Mouse (Mus musculus) activated CD4-positive, CD25-positive, alpha-beta regulatory T cell, adult 4 months (primary cell): Measurements from ENCODE around the gene Tex264. TPM values are rescaled to one million over a fixed set of nuclear protein-coding genes. Genes with fewer than 3 reads are reported as not detected.

Experiments used
- ATAC-seq: one replicate; pipeline ENCODE4 v1.8.0; 2017
- polyA plus RNA-seq, 2 experiments: library from polyadenylated mRNA; unstranded; fragments of 100-300 nt; shearing (Covaris generic); gene quantifications; one replicate each; pipeline ENCODE4 v1.2.1; 2017

Tex264 gene
- polyA plus RNA-seq = 10 to 100 TPM; 32.2 to 35.0 TPM

DNA sequence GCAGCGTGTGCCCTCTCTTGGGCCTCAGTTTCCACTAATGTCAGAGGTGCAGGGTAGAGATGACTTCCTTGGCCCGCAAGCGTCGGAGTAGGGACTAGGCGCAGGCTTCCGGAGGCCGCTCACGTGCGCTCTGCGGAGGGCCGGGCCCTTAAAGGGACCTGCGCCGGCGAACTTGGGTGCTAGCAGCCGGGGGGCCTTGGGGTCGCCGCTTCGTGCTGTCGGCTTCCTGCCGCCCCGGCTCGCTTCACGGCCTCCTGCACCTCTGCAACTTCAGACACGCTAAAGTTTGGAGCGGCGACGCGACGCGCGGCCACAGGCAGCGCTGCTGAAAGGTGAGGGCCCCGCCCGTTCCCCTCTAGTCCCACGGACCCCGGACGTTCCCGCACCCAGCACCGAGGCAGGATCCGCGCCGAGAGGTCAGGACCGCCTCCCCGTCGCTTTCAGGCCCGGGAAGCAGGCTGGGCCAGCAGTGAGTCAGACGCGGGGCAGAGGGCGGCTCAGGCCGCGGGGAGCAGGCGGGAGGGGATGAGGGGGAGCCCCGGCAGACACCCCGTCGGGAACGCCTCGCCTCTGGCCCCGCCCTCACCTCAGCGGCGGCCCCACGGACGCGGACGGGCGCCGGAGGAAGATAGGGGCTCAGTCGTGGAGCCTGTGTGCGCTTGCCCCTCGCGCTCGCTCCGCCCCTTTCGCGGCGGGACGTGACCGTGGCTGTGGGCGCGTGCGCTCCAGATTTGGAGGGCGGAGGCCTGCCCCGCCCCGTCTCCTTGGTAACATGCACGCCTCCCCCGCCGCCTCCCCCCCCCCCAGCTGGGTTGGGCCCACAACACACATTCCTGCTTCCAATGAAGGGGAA lies at the start of gene Tex264:
TSS of gene Tex264 (minus strand) at position 679 of the 853 bp plus-strand sequence.
- ATAC-seq = peak; percentile 70

DNA sequence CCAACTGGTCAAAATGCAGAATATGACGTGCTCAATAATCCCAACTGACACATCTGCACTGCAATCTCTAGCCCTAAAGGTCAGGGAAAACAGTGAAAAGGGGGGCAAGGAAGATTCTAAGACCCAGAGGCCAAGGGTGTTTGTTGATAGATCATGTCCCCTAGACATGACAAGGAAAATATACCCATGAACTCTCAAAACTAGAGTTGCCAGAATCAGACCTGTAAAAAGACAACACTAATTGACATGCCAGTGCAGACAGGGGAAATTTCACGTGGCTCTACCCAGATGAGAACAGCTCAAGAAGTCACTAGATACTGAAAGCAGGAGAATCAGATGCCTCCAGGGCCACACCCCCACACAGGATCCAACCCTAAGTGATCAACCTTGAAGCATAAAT lies 48.0 kb upstream of the Tex264 start:
- ATAC-seq = no peak

DNA sequence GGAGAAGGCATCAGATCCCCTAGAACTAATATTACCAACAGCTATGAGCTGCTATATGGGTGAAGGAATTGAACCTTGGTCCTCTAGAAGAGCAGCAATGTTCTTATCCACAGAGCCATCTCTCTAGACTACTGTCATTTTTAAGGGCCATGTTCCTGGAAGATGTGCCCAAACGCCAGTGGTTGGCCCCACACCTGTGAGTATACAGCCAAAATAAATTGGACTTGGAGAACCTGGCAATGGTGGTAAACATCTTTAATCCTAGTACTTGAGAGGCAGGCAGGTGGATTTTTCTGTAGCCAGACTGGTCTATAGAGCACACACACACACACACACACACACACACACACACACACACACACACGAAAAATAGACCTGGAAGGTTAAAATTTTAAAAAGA lies 43.7 kb upstream of the Tex264 start:
- ATAC-seq = no peak

DNA sequence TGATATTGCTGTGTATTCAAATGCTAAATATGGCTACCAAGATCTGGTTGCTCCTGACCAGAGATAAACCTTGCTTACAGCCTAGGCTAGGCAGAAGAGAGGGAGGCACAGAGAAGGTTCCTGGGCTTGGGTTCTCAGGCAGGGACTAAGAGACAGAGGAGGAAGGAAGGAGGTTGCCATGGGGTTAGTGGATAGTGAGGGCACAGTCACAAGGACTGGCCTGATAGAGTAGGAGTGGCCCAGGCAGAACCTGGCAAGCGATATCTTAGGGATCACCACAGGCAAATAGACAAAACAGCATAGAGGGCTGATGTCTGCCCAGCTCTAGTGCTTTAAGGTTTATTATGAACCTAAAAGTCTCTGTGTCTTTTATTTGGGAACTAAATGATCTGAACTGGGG lies 41.2 kb upstream of the Tex264 start:
- no peak for ATAC-seq

DNA sequence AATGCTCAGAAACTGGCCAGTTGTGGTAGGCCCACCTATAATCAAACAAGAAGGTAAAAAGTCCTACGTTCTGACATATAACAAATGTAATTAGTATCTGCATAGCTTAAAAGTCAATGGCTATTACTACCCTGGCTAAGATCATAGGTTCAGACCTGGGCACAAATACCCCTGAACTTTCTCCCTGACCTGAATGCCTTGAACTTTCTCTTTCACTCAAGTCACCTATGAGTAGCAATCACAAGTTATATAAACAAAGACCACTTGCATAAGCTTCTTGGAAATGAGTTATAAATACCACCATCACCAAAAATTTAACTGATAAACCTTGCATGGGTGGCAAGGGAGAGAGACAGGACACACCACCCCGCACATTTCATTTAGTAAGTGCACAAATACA lies 39.7 kb upstream of the Tex264 start:
- no peak for ATAC-seq

DNA sequence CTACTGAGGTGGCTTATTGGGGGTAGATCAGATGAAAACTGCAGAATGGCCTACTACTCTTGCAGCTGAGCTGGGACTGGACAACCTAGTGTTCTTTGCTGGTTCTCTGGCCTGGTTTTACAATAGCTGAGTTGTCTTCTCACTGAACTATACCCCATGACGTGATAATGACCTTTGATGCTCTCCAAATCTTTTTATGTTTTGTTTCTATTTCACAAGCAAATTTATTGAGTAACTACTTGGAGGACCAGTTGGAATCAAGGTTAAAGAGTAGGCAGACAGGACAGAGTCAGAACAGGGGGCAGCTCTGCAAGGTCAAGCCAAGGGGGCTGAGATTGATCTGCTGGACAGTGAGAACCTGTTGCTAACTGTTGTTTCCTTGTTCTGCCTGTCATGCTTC lies 39.1 kb upstream of the Tex264 start:
- ATAC-seq = no peak

DNA sequence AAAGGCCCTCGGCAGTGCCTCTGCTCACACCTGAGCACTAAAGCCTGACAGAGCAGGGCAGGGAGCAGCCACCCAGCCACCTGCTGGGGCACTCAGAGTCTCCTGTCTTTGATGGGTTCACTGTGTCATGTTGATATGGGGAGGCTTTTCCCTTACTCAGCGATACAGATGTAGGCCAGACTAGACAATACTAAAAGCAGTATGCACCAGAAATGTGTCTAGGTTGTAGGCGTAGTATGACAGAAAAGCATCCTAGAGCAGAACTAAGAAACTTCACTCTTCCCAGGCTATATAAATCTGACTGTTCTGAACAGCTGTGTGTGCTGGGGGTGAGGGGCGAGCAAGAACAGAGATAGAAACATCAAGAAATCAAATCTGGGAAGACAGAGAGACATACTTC lies 31.0 kb upstream of the Tex264 start:
- no peak for ATAC-seq

DNA sequence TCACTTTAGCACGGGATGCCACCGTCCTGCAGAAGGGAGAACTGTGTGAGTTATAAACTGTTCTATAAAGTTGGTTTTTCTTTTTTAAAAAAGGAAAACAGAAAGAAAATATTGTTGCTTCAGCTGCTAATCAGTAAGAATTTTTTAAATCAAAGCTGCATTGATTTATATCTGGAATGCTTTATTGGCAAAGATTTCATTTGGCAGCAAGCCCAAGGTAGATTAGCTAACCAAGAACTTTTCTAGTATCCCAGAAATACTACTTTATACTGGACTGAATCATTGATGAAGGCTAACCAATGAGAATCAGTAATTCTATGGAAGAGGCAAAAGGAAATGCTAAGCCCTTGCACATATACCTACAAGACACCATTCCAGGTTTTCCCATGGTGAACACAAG lies 30.5 kb upstream of the Tex264 start:
- ATAC-seq = no peak

DNA sequence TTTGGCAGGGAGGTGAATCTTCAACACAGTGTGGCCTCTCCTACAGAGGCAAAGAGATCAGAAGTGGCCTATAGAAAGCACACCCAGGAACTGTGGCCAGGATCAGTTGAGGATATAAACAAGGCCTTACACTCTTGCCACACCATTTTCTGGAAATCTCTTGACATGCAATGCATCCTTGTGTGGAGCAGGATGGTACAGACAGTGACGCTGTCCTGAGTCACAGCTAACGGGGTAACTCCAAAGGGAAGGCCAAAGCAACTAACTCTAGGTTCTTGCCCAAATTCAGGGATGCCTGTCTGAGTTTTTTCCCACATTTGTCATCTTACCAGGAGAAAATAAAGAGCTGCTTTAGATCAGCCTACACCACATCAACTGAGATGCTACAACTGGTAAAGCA lies 26.7 kb upstream of the Tex264 start:
- no peak for ATAC-seq

DNA sequence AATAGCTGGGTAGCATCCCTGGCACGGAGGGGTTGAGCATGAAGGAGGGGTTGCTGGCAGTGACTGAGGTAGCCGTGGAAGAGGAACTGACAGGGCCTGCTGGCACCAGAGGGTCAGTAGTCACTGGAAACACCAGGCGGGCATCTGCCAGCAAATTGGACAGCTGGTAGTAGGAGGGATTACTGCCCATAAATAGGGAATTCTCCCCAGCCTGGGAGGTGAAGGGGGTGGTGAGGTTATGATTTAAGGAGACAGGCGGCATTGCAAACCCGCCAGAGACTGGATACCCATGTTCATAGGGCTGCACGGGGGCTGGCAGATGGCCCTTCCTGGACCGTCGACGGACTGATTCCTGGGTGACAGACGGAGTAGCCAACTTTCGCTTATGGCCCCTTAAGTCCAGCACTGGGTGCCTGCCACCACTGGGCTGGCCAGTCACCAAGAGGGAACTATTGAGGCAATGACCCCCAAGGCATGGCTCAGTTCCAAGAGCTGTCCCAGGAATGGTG lies 7.3 kb upstream of the Tex264 start:
- no peak for ATAC-seq

DNA sequence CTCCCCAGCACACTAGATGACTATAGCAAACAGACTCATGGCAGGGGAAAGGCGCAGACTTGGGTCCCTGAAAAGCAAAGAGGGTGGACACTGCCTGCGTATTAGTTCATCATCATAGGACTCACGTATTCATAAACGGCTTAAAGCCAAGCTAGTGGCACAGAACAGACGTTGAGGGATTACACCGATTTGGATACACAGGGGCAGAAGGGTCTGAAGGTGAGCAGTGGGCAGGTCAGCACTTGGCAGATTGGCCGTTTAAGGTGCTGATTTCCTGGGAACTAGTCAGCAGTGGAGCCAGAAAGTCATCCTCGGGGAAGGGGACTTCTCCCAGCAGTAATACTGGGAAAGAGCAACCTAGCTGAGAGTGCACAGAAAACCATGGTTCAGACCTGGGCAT lies 3.1 kb upstream of the Tex264 start:
- ATAC-seq = no peak

DNA sequence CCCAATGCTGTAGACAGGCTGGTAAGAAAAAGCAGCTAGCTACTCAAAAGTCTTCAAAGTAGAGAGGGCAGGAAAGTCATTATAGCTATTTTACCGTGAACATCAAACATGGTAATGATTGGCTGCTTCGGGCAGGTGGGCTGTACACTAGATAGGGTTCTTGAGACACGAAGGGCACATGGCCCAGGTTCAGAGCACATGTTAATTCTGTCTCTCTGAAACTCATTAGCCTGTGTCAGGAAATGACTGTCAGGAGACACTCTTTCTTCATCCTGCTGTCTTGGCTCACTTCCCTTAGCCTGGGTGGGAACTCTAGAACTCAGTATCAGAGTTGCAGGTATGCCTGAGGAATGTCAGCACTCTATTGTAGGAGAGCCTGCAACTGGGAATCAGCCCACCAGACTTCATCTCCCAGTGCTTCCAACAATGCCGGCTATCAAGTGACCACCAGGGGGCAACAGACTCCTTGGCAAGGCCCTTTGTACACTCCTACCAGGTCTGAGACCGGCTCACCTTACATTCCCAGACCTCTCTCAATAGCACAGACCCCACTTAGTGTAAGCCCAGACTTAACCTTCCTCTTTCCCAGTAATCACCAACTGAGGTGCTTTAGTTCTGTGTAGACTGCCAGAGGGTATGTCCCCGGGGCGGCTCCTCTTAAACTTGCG lies 1.4 kb upstream of the Tex264 start:
- ATAC-seq = no peak

DNA sequence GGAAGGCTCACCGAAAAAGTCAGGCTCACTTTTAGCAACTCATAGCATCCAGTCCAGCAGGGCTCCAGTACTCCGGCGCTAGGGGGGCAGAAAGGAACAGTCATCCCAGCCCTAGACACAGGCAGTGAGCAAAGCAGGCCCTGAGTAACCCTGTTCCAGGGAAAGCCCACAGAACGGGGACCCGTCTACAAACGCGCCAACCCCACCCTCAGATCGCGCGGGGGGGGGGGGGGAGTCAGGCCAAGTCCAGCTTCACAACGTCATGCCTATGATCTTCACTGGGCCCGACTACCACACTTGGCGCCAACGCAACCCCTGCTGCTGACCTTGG lies 844 bp downstream of the Tex264 start:
- ATAC-seq = no peak

DNA sequence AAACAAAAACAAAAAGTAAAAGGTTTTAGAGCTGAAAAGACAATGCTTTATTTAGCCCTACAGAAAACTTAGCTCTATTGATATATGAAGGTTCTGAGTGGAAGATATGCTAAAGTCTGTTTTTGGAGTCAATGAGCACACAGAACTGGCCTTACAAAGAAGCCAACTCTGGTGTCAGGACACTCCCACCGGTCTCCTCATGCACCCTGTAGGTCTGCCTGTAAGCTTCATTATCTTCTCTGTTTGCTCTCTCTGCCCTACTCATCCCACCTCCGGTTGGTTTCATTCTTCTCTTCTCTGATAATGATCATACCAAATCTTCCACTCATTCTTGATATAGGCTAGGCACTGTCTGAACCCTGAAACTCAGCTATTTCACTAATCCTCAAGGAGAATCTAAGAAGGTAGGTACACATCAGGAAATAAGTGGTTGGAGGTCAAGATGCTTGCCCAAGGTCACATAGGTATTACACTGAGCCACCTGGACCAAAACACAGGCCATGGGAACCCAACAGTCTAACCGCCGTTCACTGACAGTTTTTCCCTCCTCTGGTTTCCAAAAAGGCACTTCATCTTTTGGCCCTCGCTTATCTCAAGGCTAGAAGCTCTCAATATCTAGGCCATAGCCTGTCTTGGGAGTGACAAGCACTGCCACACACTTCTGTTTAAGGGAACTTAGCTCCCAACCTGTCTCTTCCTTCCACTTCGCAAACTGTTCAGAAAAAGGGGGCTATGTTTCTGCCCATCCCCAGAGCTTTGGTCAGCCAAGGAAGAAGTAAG lies 1.4 kb downstream of the Tex264 start:
- no peak for ATAC-seq

DNA sequence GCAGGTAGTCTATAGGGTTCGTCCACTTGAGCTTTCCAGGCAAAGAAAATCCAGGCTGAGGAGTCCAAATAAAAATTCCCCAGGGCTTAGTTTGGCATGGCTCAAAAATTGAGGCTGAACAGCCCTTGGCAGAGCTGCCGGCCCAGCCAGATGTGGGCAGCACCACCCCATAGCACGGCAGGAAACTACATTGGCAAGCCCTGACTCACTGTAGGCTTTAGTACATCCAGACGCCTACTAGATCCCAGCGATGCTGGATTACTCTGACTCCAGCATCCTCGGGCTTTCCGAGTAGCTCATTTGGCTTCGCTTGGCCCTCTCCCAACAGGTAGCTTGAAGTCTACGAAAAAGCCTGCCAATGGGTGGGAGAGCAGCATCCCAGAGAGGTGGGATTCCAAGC lies 4.7 kb downstream of the Tex264 start:
- ATAC-seq = no peak

DNA sequence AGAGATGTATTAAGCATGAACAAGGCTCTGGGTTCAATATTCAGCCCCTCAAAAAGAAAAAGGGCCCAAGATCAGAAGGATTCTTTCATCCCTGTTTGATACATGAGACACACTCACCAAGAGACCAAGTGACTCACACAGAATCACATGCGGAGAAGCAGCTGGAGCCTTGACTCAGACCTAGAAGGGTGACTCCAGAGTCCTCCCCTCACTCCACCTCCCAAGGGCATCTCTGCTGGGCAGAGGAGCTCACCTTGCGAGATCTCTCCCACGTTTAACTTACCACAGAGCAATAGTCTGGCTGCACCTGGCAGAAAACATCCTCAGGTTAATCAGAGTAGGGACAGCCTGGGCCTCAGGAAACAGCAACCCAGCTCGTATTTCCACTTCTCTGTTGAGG lies 7.5 kb downstream of the Tex264 start:
- no peak for ATAC-seq

DNA sequence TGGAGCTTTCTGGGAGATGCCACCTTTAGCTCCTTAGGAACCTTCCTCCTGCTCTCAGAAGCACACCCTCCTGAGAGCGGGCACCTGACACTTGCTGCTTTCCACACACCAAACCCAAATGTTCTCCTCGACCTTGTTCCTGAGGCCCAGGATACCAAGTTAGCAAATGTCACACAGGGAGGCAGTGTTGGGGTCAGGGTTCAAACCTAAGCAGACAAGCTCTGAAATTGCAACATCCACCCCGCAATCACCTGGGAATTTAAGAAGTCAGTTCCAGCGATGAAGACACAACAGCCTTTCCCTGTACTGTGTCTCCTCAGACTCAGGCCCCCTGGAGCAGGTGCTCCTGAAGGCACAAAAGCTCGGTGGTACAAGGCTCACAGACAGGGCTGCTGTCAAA lies 8.0 kb downstream of the Tex264 start:
- ATAC-seq = no peak

DNA sequence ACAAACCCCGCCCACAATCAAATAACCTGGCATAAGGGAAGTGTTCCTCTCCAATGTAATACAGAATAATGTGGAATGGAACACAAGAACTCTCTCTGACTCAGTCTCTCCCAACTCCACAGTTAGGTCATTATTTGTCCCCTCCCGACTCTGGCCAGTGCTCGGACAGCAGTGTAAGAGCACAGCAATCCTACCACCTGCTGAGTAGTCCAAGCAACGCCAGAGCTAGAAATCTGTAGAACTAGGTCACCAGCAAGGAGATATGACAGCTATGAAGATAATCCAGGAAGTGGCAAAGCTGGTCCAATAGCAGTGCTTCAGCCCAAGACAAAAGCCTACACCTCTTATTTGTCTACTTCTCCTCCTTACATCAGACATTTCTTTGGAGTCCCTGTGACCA lies 9.2 kb downstream of the Tex264 start:
- no peak for ATAC-seq

DNA sequence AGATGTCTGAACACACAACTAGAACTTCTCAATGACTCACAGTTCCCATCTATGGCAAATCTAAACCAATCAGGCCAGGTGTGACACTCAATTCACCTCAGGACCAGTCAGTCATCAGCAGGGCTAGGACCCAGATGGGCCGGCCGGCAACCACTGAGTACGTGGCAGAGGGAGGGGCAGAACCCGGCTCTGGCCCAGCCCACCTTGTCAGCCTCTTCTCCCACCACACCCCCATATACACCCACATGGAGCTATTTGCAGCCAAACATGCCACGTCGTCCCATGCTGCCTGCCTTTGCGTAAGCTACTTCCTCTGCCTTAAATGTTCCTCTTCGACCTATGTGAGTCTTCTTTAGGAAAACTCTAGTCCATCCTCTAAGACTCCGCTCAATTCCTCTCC lies 9.8 kb downstream of the Tex264 start:
- no peak for ATAC-seq

DNA sequence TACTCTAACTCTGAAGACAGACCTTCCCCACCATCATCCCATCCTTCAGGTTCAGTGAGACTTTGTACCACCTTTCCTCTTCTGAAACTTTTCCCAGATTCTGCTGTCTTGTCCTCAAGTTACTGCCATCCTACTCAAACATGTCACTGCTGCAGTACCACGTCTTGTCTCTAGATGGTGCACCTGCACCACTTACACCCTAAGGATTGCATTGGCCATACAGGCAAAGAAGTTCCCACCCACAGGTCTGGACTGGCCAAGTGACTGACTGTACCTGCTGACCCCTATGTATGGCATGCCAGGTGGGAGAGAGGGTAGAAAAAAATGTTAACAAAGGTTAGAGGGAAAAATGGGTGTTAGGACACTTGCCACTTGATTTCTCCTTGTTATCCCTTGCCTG lies 10.2 kb downstream of the Tex264 start:
- no peak for ATAC-seq

DNA sequence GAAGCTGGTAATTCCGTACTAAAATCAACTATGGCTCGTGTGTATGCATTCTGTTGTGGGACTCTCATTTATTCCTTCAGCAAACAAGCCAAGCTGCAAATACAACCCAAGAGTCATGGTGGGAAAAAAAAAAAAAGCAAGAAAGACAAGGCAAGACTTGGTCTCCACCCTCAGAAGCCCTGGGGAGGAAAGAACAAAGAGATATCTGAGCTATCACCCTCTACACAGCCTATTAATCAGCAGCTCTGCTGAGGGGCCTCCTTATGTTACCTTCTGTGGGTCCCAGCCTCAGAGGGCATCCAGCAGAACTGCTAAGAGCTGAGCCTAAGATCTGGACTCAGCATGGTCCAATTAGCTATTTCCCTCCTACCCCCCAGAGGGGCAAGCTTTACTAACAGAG lies 11.9 kb downstream of the Tex264 start:
- no peak for ATAC-seq

DNA sequence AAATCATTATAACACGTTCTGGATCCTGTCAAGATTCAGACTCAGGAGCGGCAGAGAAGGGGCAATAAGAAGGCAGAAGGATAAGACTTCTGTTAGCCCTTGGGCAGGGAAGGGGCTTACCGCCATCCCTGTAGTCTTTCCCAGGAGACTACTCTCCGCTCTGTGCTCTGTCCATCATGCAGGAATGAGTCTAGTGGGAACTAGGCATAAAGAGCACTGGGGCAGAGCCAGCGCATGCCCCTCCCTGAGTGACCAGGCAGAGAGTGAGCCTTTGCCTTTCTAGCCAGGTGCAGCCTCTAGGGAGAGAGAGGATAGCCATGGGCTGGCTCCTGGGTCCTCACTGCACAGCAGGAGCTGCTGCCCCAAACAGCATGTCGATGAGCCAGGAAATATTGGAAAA lies 20.9 kb downstream of the Tex264 start:
- ATAC-seq = no peak

DNA sequence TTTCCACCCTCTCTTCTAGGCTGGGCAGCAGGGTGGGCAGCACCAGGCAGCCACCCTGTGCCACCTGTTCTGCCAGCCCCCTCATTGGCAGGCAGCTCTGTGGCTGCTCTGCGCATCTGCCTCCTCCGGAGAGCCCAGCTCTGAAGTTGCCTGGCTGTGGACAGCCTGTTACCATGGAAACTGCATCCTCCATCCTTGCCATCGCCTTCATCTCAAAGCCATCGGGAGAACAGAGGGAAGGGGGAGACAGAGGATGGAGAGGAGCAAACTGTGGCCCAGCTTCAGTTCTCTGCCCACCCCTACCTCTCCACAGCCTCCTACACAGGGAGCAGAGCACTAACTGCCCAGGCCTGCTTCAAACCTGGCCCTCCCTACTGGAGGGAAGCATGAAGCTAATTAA lies 21.3 kb downstream of the Tex264 start:
- ATAC-seq = no peak

DNA sequence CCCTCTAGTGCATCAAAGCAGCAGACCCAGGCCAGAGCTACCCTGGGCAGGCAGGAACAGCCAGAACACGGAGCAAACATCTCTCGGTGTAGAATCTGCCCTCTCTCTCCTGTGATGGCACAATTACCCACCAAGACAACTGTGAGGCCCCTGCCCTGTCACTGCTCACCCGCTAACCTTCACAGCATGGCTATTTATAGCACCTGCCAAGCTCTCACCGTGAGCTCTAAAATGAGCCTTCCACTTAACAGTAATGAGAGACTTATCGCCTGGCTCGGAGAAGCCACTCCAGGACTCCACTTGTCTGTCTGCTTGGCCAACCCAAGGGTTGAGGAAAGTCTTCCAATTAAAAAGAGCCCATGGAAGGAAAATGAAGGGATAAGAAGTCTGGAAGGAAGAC lies 22.5 kb downstream of the Tex264 start:
- no peak for ATAC-seq
